In genomic region chr17:68890672-68891071, GRCm38 (mm10) we compare ENCODE assay signal across 22 mouse cellular contexts.
DNase-seq lines count a peak whose midpoint lies in the region; ATAC-seq lines count a peak whose summit lies in the region.
"Had no signal": no experiment of that assay in that cellular context is flagged by ENCODE, and none has a peak within 500 bp of the region (broad histone marks: within the 10 kb centered on the region; RNA-seq: fewer than 3 reads in every experiment).

No protein-coding gene starts in this region.

- DNase-seq in frontal cortex, postnatal 25 days (ENCODE audit: low spot score in 2 of 2), result no peak
- DNase-seq in right cerebral cortex, adult 18-20 months, result peak; percentile 20
- DNase-seq in right cerebral cortex, adult 2 months (ENCODE audit: low spot score in 2 of 2), result no peak
- peak; percentile 49 for DNase-seq in brain, adult 2 months (ENCODE audit: low read depth, low spot score)
- DNase-seq: adrenal gland, adult 2 months; adrenal gland, adult 8-10 months; adrenal gland, postnatal 10 days; adrenal gland, postnatal 14 days; adrenal gland, postnatal 25 days; adrenal gland, postnatal 36 days; B cell, adult 2 months; cerebellum, adult 11 months; cerebellum, adult 11-12 months; cerebellum, adult 18-20 months; cerebellum, adult 2 months had no signal

- no peaks in the 10 kb centered on the region for H3K4me1 ChIP-seq in heart, embryonic 11.5 days (ENCODE audit: control insufficient read depth, insufficient read depth, low read length)

- H3K9me3 ChIP-seq in heart, embryonic 11.5 days (replicated peaks; ENCODE audit: control insufficient read depth, low read length), result no peaks in the 10 kb centered on the region

- peak; percentile 91 for ATAC-seq in frontal cortex, adult (ENCODE audit: low TSS enrichment)
- ATAC-seq in heart, embryonic 11.5 days (replicated peaks; ENCODE audit: insufficient number of reproducible peaks, low FRiP score, low TSS enrichment), result no peak
- ATAC-seq: activated CD4-positive, CD25-positive, alpha-beta regulatory T cell, adult 4 months; CD4-positive, CD25-positive, alpha-beta regulatory T cell, adult 4 months; Patski had no signal

- no peak overlapping the region for H3K27ac ChIP-seq in heart, embryonic 11.5 days (ENCODE audit: low read depth, low read length)

- no peak overlapping the region for H3K9ac ChIP-seq in heart, embryonic 11.5 days (ENCODE audit: low read depth, low read length)

- H3K4me2 ChIP-seq in heart, embryonic 11.5 days, result no peak overlapping the region

- H3K4me3 ChIP-seq in heart, embryonic 11.5 days (ENCODE audit: low read depth, low read length), result no peak overlapping the region

- no peaks in the 10 kb centered on the region for H3K27me3 ChIP-seq in heart, embryonic 11.5 days (ENCODE audit: control insufficient read depth, insufficient read depth, low read length)
- H3K27me3 ChIP-seq: CH12.LX had no signal

- 85% methylated on average over 3 of the region's 3 CpGs for WGBS in heart, embryonic 11.5 days (ENCODE audit: insufficient replicate concordance)

- H3K36me3 ChIP-seq in heart, embryonic 11.5 days (ENCODE audit: control insufficient read depth, insufficient read depth, low read length), result no peaks in the 10 kb centered on the region
- H3K36me3 ChIP-seq: G1E had no signal

Comparison
In these comparisons a context has a peak if more than half of its experiments do, and no peak if none do; other contexts are left out.
1. DNase-seq: peak in right cerebral cortex, adult 18-20 months (single experiment) and brain, adult 2 months (single experiment); none in frontal cortex, postnatal 25 days (0 of 2) and right cerebral cortex, adult 2 months (0 of 2).